Mouse (Mus musculus) cerebellum, adult 11-12 months (tissue): ENCODE measurements at regions not wholly inside any gene's neighbourhood (a gene's known extent, or its start where the extent isn't known, plus 50 kb on each side); places are given as distances from the start of the nearest gene placed in this dataset.

Experiments
- DNase-seq: peaks from one replicate; pipeline ENCODE4 v3.0.0; 2022

DNA sequence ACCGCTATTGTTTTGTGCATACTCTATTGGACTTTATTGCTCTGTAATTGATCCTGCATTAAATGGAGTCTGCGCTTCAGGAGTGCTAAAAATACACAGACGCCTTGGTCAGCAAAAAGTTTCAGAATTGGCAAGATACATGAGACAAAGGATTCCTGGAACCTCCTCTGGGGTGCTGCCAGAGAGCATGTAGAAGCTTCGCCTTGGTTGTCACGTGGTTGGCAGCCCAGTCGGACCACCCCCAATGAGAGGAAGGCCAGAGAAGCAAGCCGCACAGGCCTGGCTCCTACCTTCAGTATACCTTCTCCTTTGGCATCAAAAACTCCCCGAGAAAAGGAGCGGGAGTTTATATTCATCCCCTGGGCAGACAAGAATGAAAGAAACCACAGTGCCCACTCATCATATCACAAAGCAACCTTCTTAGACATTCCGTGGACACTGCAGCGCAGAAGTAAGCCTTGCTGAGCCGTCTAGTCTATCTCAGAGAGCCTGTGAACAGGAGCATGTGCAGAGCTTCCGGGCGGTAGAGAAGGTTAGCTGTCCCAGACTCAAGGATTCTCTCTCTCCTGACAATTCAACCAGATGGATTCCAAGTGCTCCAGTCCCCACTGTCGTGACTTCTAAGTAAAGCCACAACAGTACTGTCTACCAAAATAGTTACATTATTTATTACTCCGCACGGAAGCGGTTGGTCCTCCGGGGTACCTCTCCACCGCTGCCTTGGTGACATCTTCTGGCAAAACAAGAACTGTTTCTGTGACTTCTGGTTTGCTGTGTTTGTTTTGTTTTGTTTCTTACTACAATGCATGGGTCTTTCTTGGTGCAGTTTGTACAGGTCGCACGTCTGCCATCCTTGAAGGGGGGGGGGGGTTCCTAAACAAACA lies 85.6 kb upstream of the Myo10 start:
- DNase-seq, result no peak

GRCm38 (mm10) chr15:25539344-25540176 lies 82.8 kb upstream of the Myo10 start:
- peak; percentile 8 for DNase-seq

GRCm38 (mm10) chr15:25542382-25542781 lies 79.9 kb upstream of the Myo10 start:
- no peak for DNase-seq

DNA sequence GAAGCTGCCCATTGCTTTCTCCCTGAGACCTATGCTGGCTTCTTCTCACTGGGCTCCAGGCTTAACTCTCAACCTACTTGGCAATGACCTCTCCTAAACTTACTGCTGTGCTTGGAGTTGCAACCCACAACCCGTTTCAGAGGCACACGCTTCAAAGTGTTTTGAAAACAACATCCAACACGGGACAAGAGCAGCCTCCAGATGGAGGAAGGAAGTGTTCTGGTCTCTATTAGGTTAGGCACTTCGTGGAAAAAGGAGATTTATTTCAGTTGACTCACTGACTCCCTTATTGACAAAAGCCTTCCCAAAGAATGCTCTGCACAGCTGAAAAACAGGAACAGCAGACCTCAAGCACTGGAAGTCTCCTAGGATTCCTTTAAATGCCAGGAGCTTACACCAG lies 76.1 kb upstream of the Myo10 start:
- DNase-seq, result no peak

GRCm38 (mm10) chr15:25550269-25551054 lies 71.9 kb upstream of the Myo10 start:
- DNase-seq, result no peak

DNA sequence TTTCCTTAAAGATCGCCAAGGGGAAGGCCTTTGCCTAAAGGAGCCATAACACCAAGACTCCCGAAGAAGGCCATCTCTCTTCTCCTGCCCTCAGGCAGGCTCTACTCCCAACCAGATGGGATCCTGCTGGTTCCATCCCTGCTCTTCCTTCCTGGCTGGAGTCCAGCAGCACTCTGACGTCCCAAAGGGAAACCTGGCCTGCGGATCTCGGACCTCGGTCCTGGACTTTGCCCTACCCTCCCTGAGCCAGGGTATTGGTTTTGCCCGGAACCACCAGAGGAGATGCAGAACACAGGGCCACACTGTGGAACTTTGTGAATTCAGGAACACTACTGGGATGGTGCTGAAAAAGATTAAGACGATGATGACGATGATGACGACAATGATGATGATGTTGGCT lies 67.4 kb upstream of the Myo10 start:
- no peak for DNase-seq

DNA sequence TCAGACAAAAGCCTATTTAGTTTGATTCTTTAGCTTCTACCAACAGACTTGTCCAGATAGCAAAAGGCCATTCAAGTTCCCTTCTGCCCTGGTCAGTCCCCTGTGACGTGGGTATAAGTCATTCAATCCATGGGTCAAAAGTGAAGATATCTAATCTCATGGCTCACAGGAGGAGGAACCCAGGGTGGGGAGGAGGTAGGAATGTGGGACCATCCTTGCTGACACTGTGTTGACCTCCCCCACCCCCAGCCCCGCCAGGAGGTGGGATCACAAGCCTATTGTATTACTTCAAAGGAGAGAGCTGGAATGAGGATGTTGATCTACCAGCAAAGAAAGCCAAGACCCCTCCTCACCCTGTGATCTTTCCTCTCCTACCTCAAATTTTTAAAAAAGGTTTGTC lies 66.5 kb upstream of the Myo10 start:
- DNase-seq, result no peak

- no peak for DNase-seq
These were observed 64.8 kb upstream of the Myo10 start for GRCm38 (mm10) chr15:25557566-25557965.

DNA sequence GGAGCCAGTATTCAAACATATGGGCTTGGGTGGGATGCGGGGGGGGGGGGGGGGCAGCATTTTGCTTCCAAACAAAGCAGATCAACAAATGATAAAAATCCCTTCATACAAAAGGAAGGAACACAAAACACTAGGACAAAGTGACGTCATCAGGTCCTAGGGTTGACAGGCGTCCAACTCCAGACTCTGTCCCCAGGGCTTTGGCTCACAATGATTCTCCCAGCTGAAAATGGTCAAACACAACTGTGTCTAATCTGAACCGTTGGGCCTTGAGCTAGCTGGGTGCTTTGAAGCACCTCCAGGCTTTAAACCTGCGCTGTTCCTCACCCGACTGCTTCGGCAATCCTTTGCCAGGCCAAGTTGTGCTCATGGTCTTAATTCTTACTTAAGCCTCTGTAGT lies 64.1 kb upstream of the Myo10 start:
- no peak for DNase-seq

- DNase-seq, result peak; percentile 6
These were observed 58.7 kb upstream of the Myo10 start for GRCm38 (mm10) chr15:25563641-25564040.

DNA sequence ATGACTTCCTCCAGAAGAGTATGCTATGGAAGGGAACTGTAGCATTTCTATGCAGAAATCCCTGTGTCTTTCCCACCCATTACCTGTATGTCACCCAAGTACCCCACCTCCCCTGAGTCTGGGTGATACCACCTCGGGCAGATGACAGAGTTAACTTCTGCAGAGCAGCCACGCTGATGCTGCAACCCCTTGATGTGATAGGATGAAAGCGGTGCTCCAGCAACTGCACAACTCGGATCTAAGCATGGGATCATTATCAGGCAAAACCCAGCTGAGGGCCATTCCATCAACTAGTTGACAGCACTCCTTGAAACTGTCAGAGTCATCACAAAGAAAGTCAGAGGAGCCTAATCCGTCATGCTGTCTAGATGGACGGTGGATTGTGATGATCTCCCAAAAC lies 49.8 kb upstream of the Myo10 start:
- DNase-seq, result no peak
